Mouse (Mus musculus) small intestine, adult 2 months (tissue): ENCODE results near the gene Gcc2.

Experiments used
- CTCF ChIP-seq: fragments of 200-500 bp; IDR thresholded peaks from 2 replicates; pipeline ENCODE4 v1.5.1; 2012; ENCODE audit warnings: low read depth, mild to moderate bottlenecking, control low read depth, inconsistent platforms, low read length, moderate library complexity, mixed read lengths; ENCODE audit not compliant: insufficient replicate concordance, insufficient read length; ENCODE audit errors: extremely low read depth
- POLR2A ChIP-seq: fragments of 200-500 bp; IDR thresholded peaks from 2 replicates; pipeline ENCODE4 v1.6.1; 2012; ENCODE audit warnings: low read depth, mild to moderate bottlenecking, control low read depth, inconsistent platforms, low read length, moderate library complexity

DNA sequence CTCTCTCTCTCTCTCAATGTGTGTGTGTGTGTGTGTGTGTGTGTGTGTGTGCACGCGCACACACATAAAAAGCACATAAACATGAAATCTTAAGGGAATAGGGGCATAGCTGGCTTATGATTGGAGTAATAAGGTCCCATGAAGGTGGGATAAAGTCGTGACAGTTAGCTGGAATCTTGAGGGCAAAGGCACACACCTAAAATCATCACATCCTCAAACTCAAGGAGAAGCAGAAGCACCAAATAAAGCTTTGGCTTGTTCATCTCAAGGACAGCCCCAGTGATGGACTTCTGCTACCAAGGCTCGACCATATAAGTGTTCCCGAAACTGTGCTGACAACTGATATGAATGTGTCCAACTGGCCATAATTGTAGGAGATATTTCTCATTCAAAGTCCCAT lies 40.4 kb upstream of the Gcc2 start:
- TF ChIP-seq POLR2A = no peak
- TF ChIP-seq CTCF = no peak
